Mouse (Mus musculus): ENCODE measurements around the gene Wbp11.
A peak's percentile ranks its signal among the peaks of the same experiment; 100 is the strongest.

Wbp11 gene

GRCm38 (mm10) chr6:136835352-136835751, 7.3 kb upstream of the Wbp11 start, which contains the start of gene Smco3:
Gene Smco3, minus strand, starts transcription at chr6:136835452.
- no peak for DNase-seq (ENCODE audit: low spot score)

- DNase-seq (ENCODE audit: low spot score), result no peak
Observed at GRCm38 (mm10) chr6:136831712-136832111, 3.7 kb upstream of the Wbp11 start.

GRCm38 (mm10) chr6:136828681-136829080, 648 bp upstream of the Wbp11 start:
- no peak for DNase-seq (ENCODE audit: low spot score)

- DNase-seq (ENCODE audit: low spot score), result no peak
Observed at GRCm38 (mm10) chr6:136827516-136827880, 535 bp downstream of the Wbp11 start, which contains the start of gene BC049715. Gene BC049715, plus strand, starts transcription at chr6:136827626.

- no peak for DNase-seq (ENCODE audit: low spot score)
Observed at GRCm38 (mm10) chr6:136827116-136827515, 917 bp downstream of the Wbp11 start.

- no peak for DNase-seq (ENCODE audit: low spot score)
Observed at GRCm38 (mm10) chr6:136824987-136825386, 3.0 kb downstream of the Wbp11 start.

GRCm38 (mm10) chr6:136821086-136821485, 6.9 kb downstream of the Wbp11 start:
- DNase-seq (ENCODE audit: low spot score), result no peak

- no peak for DNase-seq (ENCODE audit: low spot score)
Observed at GRCm38 (mm10) chr6:136820381-136820780, 7.7 kb downstream of the Wbp11 start.

- DNase-seq (ENCODE audit: low spot score), result no peak
Observed at GRCm38 (mm10) chr6:136817549-136817948, 10.5 kb downstream of the Wbp11 start.

GRCm38 (mm10) chr6:136816826-136817225, 11.2 kb downstream of the Wbp11 start:
- DNase-seq (ENCODE audit: low spot score), result no peak

- DNase-seq (ENCODE audit: low spot score), result no peak
Observed at GRCm38 (mm10) chr6:136815381-136815780, 12.7 kb downstream of the Wbp11 start.

- DNase-seq (ENCODE audit: low spot score), result no peak
Observed at GRCm38 (mm10) chr6:136813117-136813516, 14.9 kb downstream of the Wbp11 start.

GRCm38 (mm10) chr6:136811196-136811595, 16.8 kb downstream of the Wbp11 start:
- no peak for DNase-seq (ENCODE audit: low spot score)

- no peak for DNase-seq (ENCODE audit: low spot score)
Observed at GRCm38 (mm10) chr6:136809673-136810072, 18.4 kb downstream of the Wbp11 start.

- DNase-seq (ENCODE audit: low spot score), result no peak
Observed at GRCm38 (mm10) chr6:136809077-136809476, 19.0 kb downstream of the Wbp11 start.

GRCm38 (mm10) chr6:136808631-136809046, 19.4 kb downstream of the Wbp11 start:
- no peak for DNase-seq (ENCODE audit: low spot score)

GRCm38 (mm10) chr6:136808014-136808417, 20.0 kb downstream of the Wbp11 start, which contains the start of gene H2afj:
Gene H2afj, plus strand, starts transcription at chr6:136808244.
- DNase-seq (ENCODE audit: low spot score), result peak; percentile 99

- no peak for DNase-seq (ENCODE audit: low spot score)
Observed at GRCm38 (mm10) chr6:136807395-136808013, 20.5 kb downstream of the Wbp11 start.

GRCm38 (mm10) chr6:136806819-136807218, 21.2 kb downstream of the Wbp11 start:
- no peak for DNase-seq (ENCODE audit: low spot score)

- DNase-seq (ENCODE audit: low spot score), result no peak
Observed at GRCm38 (mm10) chr6:136805409-136805775, 22.6 kb downstream of the Wbp11 start.

GRCm38 (mm10) chr6:136804705-136805408, 23.2 kb downstream of the Wbp11 start:
- DNase-seq (ENCODE audit: low spot score), result no peak

- DNase-seq (ENCODE audit: low spot score), result peak; percentile 100
Observed at GRCm38 (mm10) chr6:136803739-136804633, 24.0 kb downstream of the Wbp11 start, which contains the start of gene Hist4h4. Gene Hist4h4, minus strand, starts transcription at chr6:136804415.

Measured in ovary, postnatal 14 days (tissue).